Comparison of ENCODE assay signal across 28 mouse cellular contexts in the genomic region with DNA sequence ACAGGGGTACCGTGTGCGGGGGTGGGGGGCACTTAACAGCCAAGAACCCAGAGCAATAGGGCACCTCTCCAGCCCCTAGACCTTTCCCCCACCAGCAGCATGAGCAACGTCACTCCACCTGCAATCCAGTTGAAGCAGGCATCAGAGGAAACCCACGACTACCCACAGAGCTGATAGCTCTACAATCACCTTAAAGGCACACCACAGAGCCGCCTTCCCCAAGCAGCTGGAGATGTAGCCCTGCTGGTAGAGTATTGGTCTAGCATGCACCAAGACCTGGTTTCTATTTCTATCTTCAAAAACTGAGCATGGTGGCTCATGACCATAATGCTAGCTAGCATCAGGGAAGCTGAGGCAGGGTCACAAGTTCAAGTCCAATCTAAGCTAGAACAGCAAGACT. TPM values are rescaled to one million over a fixed set of nuclear protein-coding genes. Genes with fewer than 3 reads are reported as not detected.
DNase-seq lines count a peak whose midpoint lies in the region; ATAC-seq and TF ChIP-seq lines count a peak whose summit lies in the region.
"Had no signal": no experiment of that assay in that cellular context is flagged by ENCODE, and none has a peak within 500 bp of the region (broad histone marks: within the 10 kb centered on the region; RNA-seq: fewer than 3 reads in every experiment).

No protein-coding gene starts in this region.

- peak overlapping the region; percentile 77 for H3K27ac ChIP-seq in heart, postnatal 0 days (ENCODE audit: low read depth)
- H3K27ac ChIP-seq in limb, embryonic 10.5 days = 0 out of 2 replicates have a peak overlapping the region, but pooled peaks have one; percentile 0
- H3K27ac ChIP-seq in kidney, embryonic 14.5 days (ENCODE audit: low read depth, low read length) = no peak overlapping the region
- H3K27ac ChIP-seq: embryonic facial prominence, embryonic 12.5 days; forebrain, embryonic 10.5 days; hindbrain, embryonic 12.5 days; hindbrain, postnatal 0 days; lung, embryonic 15.5 days; midbrain, embryonic 13.5 days had no signal

- ATAC-seq in heart, postnatal 0 days (ENCODE audit: insufficient read depth, low read depth) = no peak
- ATAC-seq in kidney, embryonic 14.5 days (ENCODE audit: low FRiP score, low TSS enrichment) = no peak
- ATAC-seq: forebrain, embryonic 16.5 days; hindbrain, postnatal 0 days; intestine, embryonic 15.5 days; midbrain, embryonic 13.5 days had no signal

- no peaks in the 10 kb centered on the region for H3K36me3 ChIP-seq in heart, postnatal 0 days (replicated peaks; ENCODE audit: control insufficient read depth, insufficient read depth, low read length)
- H3K36me3 ChIP-seq in limb, embryonic 10.5 days = peaks cover 8% of the 10 kb centered on the region; the same call in 1 of the 2 replicates
- no peaks in the 10 kb centered on the region for H3K36me3 ChIP-seq in kidney, embryonic 14.5 days (ENCODE audit: control insufficient read depth, insufficient read depth, low read length)
- H3K36me3 ChIP-seq: embryonic facial prominence, embryonic 12.5 days; forebrain, embryonic 10.5 days; G1E; hindbrain, embryonic 12.5 days; intestine, embryonic 15.5 days; lung, embryonic 15.5 days; midbrain, embryonic 13.5 days had no signal

- H3K9me3 ChIP-seq in heart, postnatal 0 days (replicated peaks; ENCODE audit: control insufficient read depth, low read length) = no peaks in the 10 kb centered on the region
- no peaks in the 10 kb centered on the region for H3K9me3 ChIP-seq in limb, embryonic 10.5 days (replicated peaks)
- H3K9me3 ChIP-seq in kidney, embryonic 14.5 days (ENCODE audit: control insufficient read depth, low read length) = no peaks in the 10 kb centered on the region
- H3K9me3 ChIP-seq: embryonic facial prominence, embryonic 12.5 days; forebrain, embryonic 10.5 days; G1E; hindbrain, embryonic 12.5 days; intestine, embryonic 15.5 days; limb, embryonic 13.5 days; lung, embryonic 15.5 days; megakaryocyte, embryonic 14.5 days; midbrain, embryonic 13.5 days had no signal

- no peak for DNase-seq in heart, postnatal 0 days (ENCODE audit: low spot score)
- no peak for DNase-seq in heart, postnatal 4 days
- peak; percentile 34 for DNase-seq in thymus, postnatal 4 days
- no peak for DNase-seq in thymus, adult 18-20 months
- no peak for DNase-seq in limb, embryonic 10.5 days (ENCODE audit: low spot score)
- peak; percentile 55 for DNase-seq in naive thymus-derived CD4-positive, alpha-beta T cell, adult 2 months (ENCODE audit: low read depth)
- no peak for DNase-seq in right cerebral cortex, postnatal 36 days (ENCODE audit: low spot score in 2 of 2)
- DNase-seq: adrenal gland, postnatal 10 days; cerebellum, adult 8-10 months; cerebellum, postnatal 25 days; kidney, adult 2 months; kidney, postnatal 10 days; lung, postnatal 36 days; right cerebral cortex, adult 18-20 months; right cerebral cortex, postnatal 4 days had no signal

- no peaks in the 10 kb centered on the region for H3K27me3 ChIP-seq in heart, postnatal 0 days (ENCODE audit: control insufficient read depth, insufficient read depth, low read length)
- peaks cover 10% of the 10 kb centered on the region; the same call in 1 of the 2 replicates for H3K27me3 ChIP-seq in limb, embryonic 10.5 days (ENCODE audit: low read depth, poor library complexity, severe bottlenecking)
- H3K27me3 ChIP-seq in kidney, embryonic 14.5 days (ENCODE audit: control insufficient read depth, insufficient read depth, low read length) = no peaks in the 10 kb centered on the region
- H3K27me3 ChIP-seq: embryonic facial prominence, embryonic 12.5 days; intestine, embryonic 15.5 days; limb, embryonic 13.5 days had no signal

- no peak for TF ChIP-seq CTCF in heart, postnatal 0 days (IDR thresholded peaks at IDR 0.05; ENCODE audit: low read depth)

- 75% methylated on average over 5 of the region's 5 CpGs for WGBS in heart, postnatal 0 days
- 83% methylated on average over 5 of the region's 5 CpGs for WGBS in limb, embryonic 10.5 days
- 85% methylated on average over 5 of the region's 5 CpGs for WGBS in kidney, embryonic 14.5 days

- H3K4me2 ChIP-seq in heart, postnatal 0 days (ENCODE audit: low read depth, low read length) = no peak overlapping the region
- H3K4me2 ChIP-seq in kidney, embryonic 14.5 days (replicated peaks; ENCODE audit: low read depth, low read length) = no peak overlapping the region
- H3K4me2 ChIP-seq: embryonic facial prominence, embryonic 12.5 days; hindbrain, embryonic 12.5 days; intestine, embryonic 15.5 days; limb, embryonic 13.5 days; liver, embryonic 11.5 days; lung, embryonic 15.5 days; midbrain, embryonic 13.5 days had no signal

- peaks cover 66% of the 10 kb centered on the region for H3K4me1 ChIP-seq in heart, postnatal 0 days (ENCODE audit: control insufficient read depth, insufficient read depth)
- H3K4me1 ChIP-seq in limb, embryonic 10.5 days = peaks cover 81% of the 10 kb centered on the region
- peaks cover 48% of the 10 kb centered on the region for H3K4me1 ChIP-seq in kidney, embryonic 14.5 days (ENCODE audit: control insufficient read depth, insufficient read depth, low read length)

- no peak for TF ChIP-seq EP300 in heart, postnatal 0 days (IDR thresholded peaks at IDR 0.05; ENCODE audit: low read depth)

- H3K4me3 ChIP-seq in heart, postnatal 0 days (ENCODE audit: low read depth, low read length) = no peak overlapping the region
- no peak overlapping the region for H3K4me3 ChIP-seq in limb, embryonic 10.5 days
- H3K4me3 ChIP-seq in kidney, embryonic 14.5 days (ENCODE audit: low read length) = no peak overlapping the region
- H3K4me3 ChIP-seq: embryonic facial prominence, embryonic 12.5 days; forebrain, embryonic 10.5 days; hindbrain, embryonic 12.5 days; intestine, embryonic 15.5 days; limb, embryonic 13.5 days; lung, embryonic 15.5 days; megakaryocyte, embryonic 14.5 days; midbrain, embryonic 13.5 days had no signal

- H3K9ac ChIP-seq in heart, postnatal 0 days (replicated peaks; ENCODE audit: low read depth, low read length) = no peak overlapping the region
- no peak overlapping the region for H3K9ac ChIP-seq in kidney, embryonic 14.5 days (ENCODE audit: low read depth, low read length)
- H3K9ac ChIP-seq: embryonic facial prominence, embryonic 12.5 days; hindbrain, embryonic 12.5 days; intestine, embryonic 15.5 days; lung, embryonic 15.5 days; midbrain, embryonic 13.5 days had no signal

RNA-seq across cellular contexts. Expression of a gene that starts 7.4 kb away (rescaled TPM):
- total RNA-seq in heart, postnatal 0 days (2014; rRNA removed; ENCODE audit: low replicate concordance) = 13.2 and 19.3 TPM in 2 replicates
- 14.4 and 15.2 TPM in 2 replicates for polyA plus RNA-seq in heart, postnatal 0 days (2015; fragmentation: Nextera tagmentation; extraction: Ambion mirVana)
- 10 to 100 TPM; 26.2 to 26.7 TPM for total RNA-seq in heart, postnatal 4 days (2021)
- 13.7 and 18.8 TPM in 2 replicates for polyA plus RNA-seq in limb, embryonic 10.5 days (2016; fragmentation: Nextera tagmentation; extraction: Ambion mirVana)
- polyA plus RNA-seq in kidney, embryonic 14.5 days (2014; fragmentation: Nextera tagmentation; extraction: Ambion mirVana) = 8.0 and 9.6 TPM in 2 replicates
- total RNA-seq: G1E had no signal

Comparison
In these comparisons a context has a peak if more than half of its experiments do, and no peak if none do; other contexts are left out.
1. DNase-seq: peak in thymus, postnatal 4 days (single experiment) and naive thymus-derived CD4-positive, alpha-beta T cell, adult 2 months (single experiment); none in heart, postnatal 0 days (single experiment), heart, postnatal 4 days (single experiment), thymus, adult 18-20 months (0 of 2), limb, embryonic 10.5 days (single experiment) and right cerebral cortex, postnatal 36 days (0 of 2).